35 mouse cellular contexts compared by ENCODE assay signal in the genomic region with DNA sequence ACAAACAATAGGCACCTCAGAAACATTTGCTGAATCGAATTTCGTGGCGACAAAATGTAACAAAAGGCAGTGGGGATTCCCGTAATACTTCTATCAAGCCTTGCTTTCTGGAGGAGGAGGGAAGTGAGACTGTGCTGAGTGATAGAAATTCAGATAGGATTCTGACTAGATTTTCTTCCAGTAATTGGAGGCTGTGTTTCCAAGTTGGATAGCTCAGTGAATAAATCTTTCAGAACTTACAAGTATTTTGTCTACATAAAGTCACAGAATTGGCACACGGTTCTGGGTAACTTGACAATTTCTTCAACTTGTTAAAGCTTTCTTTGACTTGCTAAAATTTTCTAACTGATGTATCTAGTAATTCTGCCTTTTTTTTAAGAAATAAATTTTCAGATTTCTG.
"Had no signal": no experiment of that assay in that cellular context is flagged by ENCODE, and none has a peak within 500 bp of the region (broad histone marks: within the 10 kb centered on the region; RNA-seq: fewer than 3 reads in every experiment).

No protein-coding gene starts in this region.

- H3K9ac ChIP-seq: heart, embryonic 12.5 days; heart, embryonic 13.5 days; heart, embryonic 15.5 days; hindbrain, embryonic 12.5 days; hindbrain, embryonic 13.5 days; hindbrain, embryonic 14.5 days; hindbrain, embryonic 15.5 days; intestine, embryonic 15.5 days; kidney, embryonic 15.5 days had no signal

- H3K4me2 ChIP-seq: heart, embryonic 11.5 days; heart, embryonic 12.5 days; heart, embryonic 13.5 days; heart, embryonic 15.5 days; hindbrain, embryonic 12.5 days; hindbrain, embryonic 13.5 days; hindbrain, embryonic 14.5 days; hindbrain, embryonic 15.5 days; intestine, embryonic 15.5 days; kidney, embryonic 15.5 days had no signal

- H3K27ac ChIP-seq: heart, embryonic 13.5 days; heart, embryonic 15.5 days; hindbrain, embryonic 10.5 days; hindbrain, embryonic 12.5 days; hindbrain, embryonic 13.5 days; hindbrain, embryonic 14.5 days; hindbrain, embryonic 15.5 days; hindbrain, postnatal 0 days; intestine, embryonic 15.5 days; kidney, embryonic 15.5 days; kidney, postnatal 0 days; layer of hippocampus, adult 2 months; left cerebral cortex, adult 2 months had no signal

- H3K36me3 ChIP-seq: heart, embryonic 12.5 days; heart, embryonic 13.5 days; heart, embryonic 15.5 days; hindbrain, embryonic 10.5 days; hindbrain, embryonic 12.5 days; hindbrain, embryonic 13.5 days; hindbrain, embryonic 15.5 days; intestine, embryonic 15.5 days; kidney, embryonic 15.5 days had no signal

- H3K27me3 ChIP-seq: heart, embryonic 12.5 days; heart, embryonic 13.5 days; heart, embryonic 15.5 days; hindbrain, embryonic 12.5 days; hindbrain, embryonic 13.5 days; hindbrain, embryonic 15.5 days; intestine, embryonic 15.5 days; kidney, embryonic 15.5 days had no signal

- H3K4me3 ChIP-seq: heart, embryonic 12.5 days; heart, embryonic 13.5 days; heart, embryonic 15.5 days; hindbrain, embryonic 10.5 days; hindbrain, embryonic 12.5 days; hindbrain, embryonic 13.5 days; hindbrain, embryonic 15.5 days; intestine, embryonic 15.5 days; kidney, embryonic 15.5 days; layer of hippocampus, adult 2 months; left cerebral cortex, adult 2 months had no signal

- ATAC-seq: hindbrain, embryonic 16.5 days; hindbrain, postnatal 0 days; inflammation-experienced regulatory T-cells, adult 6 months; intestine, embryonic 15.5 days; intestine, embryonic 16.5 days; intestine, postnatal 0 days had no signal

- H3K4me1 ChIP-seq: heart, embryonic 12.5 days; heart, embryonic 13.5 days; heart, embryonic 15.5 days; hindbrain, embryonic 10.5 days; hindbrain, embryonic 12.5 days; hindbrain, embryonic 13.5 days; hindbrain, embryonic 15.5 days; intestine, embryonic 15.5 days; kidney, embryonic 15.5 days had no signal

- DNase-seq: heart, postnatal 10 days; heart, postnatal 14 days; heart, postnatal 36 days; heart, postnatal 4 days; kidney, adult 11 months; kidney, adult 18-20 months; kidney, adult 2 months; kidney, adult 8-10 months; kidney, adult 9 months; kidney, postnatal 10 days; kidney, postnatal 14 days; kidney, postnatal 25 days; kidney, postnatal 36 days; kidney, postnatal 4 days; layer of hippocampus, adult 9-11 months; layer of hippocampus, postnatal 36 days had no signal

- H3K9me3 ChIP-seq: heart, embryonic 12.5 days; heart, embryonic 13.5 days; heart, embryonic 15.5 days; hindbrain, embryonic 10.5 days; hindbrain, embryonic 12.5 days; hindbrain, embryonic 13.5 days; hindbrain, embryonic 15.5 days; intestine, embryonic 15.5 days; kidney, embryonic 15.5 days had no signal
